Mouse (Mus musculus): ENCODE data around the gene Emilin1. TPM values are rescaled to one million over a fixed set of nuclear protein-coding genes. Genes with fewer than 3 reads are reported as not detected.

Gene Emilin1
- polyA plus RNA-seq (2015; fragmentation: Nextera tagmentation; extraction: Ambion mirVana) = 204 and 226 TPM in 2 replicates

GRCm38 (mm10) chr5:30913060-30913841 lies at the start of gene Emilin1:
Emilin1 (plus strand) TSS chr5:30913402.
- Histone ChIP-seq H3K9me3 (replicated peaks; ENCODE audit: low read length) (no peaks in the 10 kb centered on the region), H3K4me2 (ENCODE audit: low read length) (peak within 1 kb of the TSS; percentile 68), H3K27me3 (ENCODE audit: insufficient read depth, low read length) (no peaks in the 10 kb centered on the region), H3K4me3 (replicated peaks; ENCODE audit: low read depth, low read length) (peak within 1 kb of the TSS; percentile 53), H3K9ac (ENCODE audit: low read depth, low read length) (peak within 1 kb of the TSS; percentile 68), H3K4me1 (replicated peaks; ENCODE audit: insufficient read depth, low read length) (peaks cover 34% of the 10 kb centered on the region), H3K27ac (peak within 1 kb of the TSS; percentile 93), H3K36me3 (ENCODE audit: insufficient read depth, low read length) (peaks cover 13% of the 10 kb centered on the region; the same call in 1 of the 2 replicates)
- WGBS = 15% methylated on average over 13 of the region's 13 CpGs
- ATAC-seq (replicated peaks; ENCODE audit: low FRiP score, low read depth) (peak; percentile 76), DNase-seq (ENCODE audit: low spot score) (peak; percentile 96)
- peak; percentile 27; the same call in 1 of the 2 replicates for TF ChIP-seq CTCF (IDR thresholded peaks at IDR 0.05; ENCODE audit: low read depth)

- no peaks in the 10 kb centered on the region for H3K36me3 ChIP-seq (ENCODE audit: insufficient read depth, low read length)
- WGBS = 65% methylated on average over 4 of the region's 4 CpGs
- no peak overlapping the region for H3K4me3 ChIP-seq (replicated peaks; ENCODE audit: low read depth, low read length)
- H3K4me1 ChIP-seq (replicated peaks; ENCODE audit: insufficient read depth, low read length) = no peaks in the 10 kb centered on the region
- H3K4me2 ChIP-seq (ENCODE audit: low read length) = no peak overlapping the region
- no peaks in the 10 kb centered on the region for H3K9me3 ChIP-seq (replicated peaks; ENCODE audit: low read length)
- H3K27me3 ChIP-seq (ENCODE audit: insufficient read depth, low read length) = no peaks in the 10 kb centered on the region
- no peak overlapping the region for H3K27ac ChIP-seq
- DNase-seq (ENCODE audit: low spot score) (peak; percentile 61), ATAC-seq (replicated peaks; ENCODE audit: low FRiP score, low read depth) (peak; percentile 50; the same call in 1 of the 2 replicates)
- H3K9ac ChIP-seq (ENCODE audit: low read depth, low read length) = no peak overlapping the region
- peak; percentile 50; the same call in 1 of the 2 replicates for TF ChIP-seq CTCF (IDR thresholded peaks at IDR 0.05; ENCODE audit: low read depth)
These were observed 49.4 kb upstream of the Emilin1 start for GRCm38 (mm10) chr5:30863852-30864251.

- H3K36me3 ChIP-seq (ENCODE audit: insufficient read depth, low read length) = no peaks in the 10 kb centered on the region
- H3K9me3 ChIP-seq (replicated peaks; ENCODE audit: low read length) = no peaks in the 10 kb centered on the region
- no peak for DNase-seq (ENCODE audit: low spot score)
- no peaks in the 10 kb centered on the region for H3K4me1 ChIP-seq (replicated peaks; ENCODE audit: insufficient read depth, low read length)
- no peak for TF ChIP-seq CTCF (IDR thresholded peaks at IDR 0.05; ENCODE audit: low read depth)
- no peak overlapping the region for H3K9ac ChIP-seq (ENCODE audit: low read depth, low read length)
- ATAC-seq (replicated peaks; ENCODE audit: low FRiP score, low read depth) = peak; percentile 9; the same call in 1 of the 2 replicates
- no peak overlapping the region for H3K4me2 ChIP-seq (ENCODE audit: low read length)
- H3K4me3 ChIP-seq (replicated peaks; ENCODE audit: low read depth, low read length) = no peak overlapping the region
- no peaks in the 10 kb centered on the region for H3K27me3 ChIP-seq (ENCODE audit: insufficient read depth, low read length)
- no peak overlapping the region for H3K27ac ChIP-seq
- 52% methylated on average over 15 of the region's 15 CpGs for WGBS
These were observed 48.9 kb upstream of the Emilin1 start for GRCm38 (mm10) chr5:30864322-30864721.

DNA sequence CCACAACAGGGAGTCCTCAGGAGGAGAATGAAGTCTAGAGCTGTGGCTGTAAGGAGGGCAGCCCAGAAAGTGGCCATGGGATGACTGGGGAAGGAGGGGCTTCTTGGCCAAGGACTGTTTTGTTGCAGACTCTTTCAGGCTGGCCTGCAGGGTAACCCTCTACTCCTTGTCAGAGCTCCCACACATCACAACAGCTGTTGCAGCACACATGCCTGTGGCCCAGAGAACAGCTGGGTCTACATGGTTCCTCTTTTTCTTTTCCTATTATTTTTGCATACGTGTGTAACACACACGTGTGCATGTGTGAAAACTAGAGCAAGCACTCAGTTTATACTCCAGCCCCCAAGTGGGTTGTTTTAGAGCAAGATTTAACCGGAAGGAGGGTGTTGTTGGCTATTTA lies 46.3 kb upstream of the Emilin1 start:
- H3K4me3 ChIP-seq (replicated peaks; ENCODE audit: low read depth, low read length) = no peak overlapping the region
- ATAC-seq (replicated peaks; ENCODE audit: low FRiP score, low read depth) (no peak), DNase-seq (ENCODE audit: low spot score) (no peak)
- WGBS = 82% methylated on average over 3 of the region's 3 CpGs
- H3K27me3 ChIP-seq (ENCODE audit: insufficient read depth, low read length) = no peaks in the 10 kb centered on the region
- no peaks in the 10 kb centered on the region for H3K9me3 ChIP-seq (replicated peaks; ENCODE audit: low read length)
- H3K36me3 ChIP-seq (ENCODE audit: insufficient read depth, low read length) = peaks cover 6% of the 10 kb centered on the region; the same call in 1 of the 2 replicates
- no peak overlapping the region for H3K27ac ChIP-seq
- H3K4me1 ChIP-seq (replicated peaks; ENCODE audit: insufficient read depth, low read length) = peaks cover 6% of the 10 kb centered on the region
- H3K9ac ChIP-seq (ENCODE audit: low read depth, low read length) = no peak overlapping the region
- no peak overlapping the region for H3K4me2 ChIP-seq (ENCODE audit: low read length)
- no peak for TF ChIP-seq CTCF (IDR thresholded peaks at IDR 0.05; ENCODE audit: low read depth)

DNA sequence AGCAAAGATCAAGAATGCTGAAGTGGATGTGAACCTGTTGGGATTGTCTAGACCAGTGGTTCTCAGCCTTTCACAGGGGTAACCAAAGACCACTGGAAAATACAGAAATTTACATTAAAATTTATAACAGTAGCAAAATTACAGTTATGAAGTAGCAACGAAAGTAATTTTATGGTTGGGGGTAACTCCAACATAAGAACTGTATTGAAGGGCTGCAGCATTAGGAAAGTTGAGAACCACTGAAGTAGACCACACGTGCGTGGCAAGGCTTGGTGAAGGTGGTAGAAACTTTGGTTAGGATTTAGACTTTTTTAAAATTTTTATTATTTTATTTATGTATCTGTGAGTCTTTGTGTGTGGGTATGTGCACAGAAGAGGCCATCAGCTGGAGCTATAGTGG lies 45.5 kb upstream of the Emilin1 start, which contains the start of gene Tmem214:
TSS of gene Tmem214 (plus strand) at position 301 of the 400 bp plus-strand sequence.
- Histone ChIP-seq H3K9ac (ENCODE audit: low read depth, low read length) (no peak within 1 kb of the TSS), H3K9me3 (replicated peaks; ENCODE audit: low read length) (no peaks in the 10 kb centered on the region), H3K36me3 (ENCODE audit: insufficient read depth, low read length) (peaks cover 14% of the 10 kb centered on the region), H3K27me3 (ENCODE audit: insufficient read depth, low read length) (no peaks in the 10 kb centered on the region), H3K27ac (no peak within 1 kb of the TSS), H3K4me1 (replicated peaks; ENCODE audit: insufficient read depth, low read length) (peaks cover 6% of the 10 kb centered on the region), H3K4me2 (ENCODE audit: low read length) (peak within 1 kb of the TSS; percentile 64; the same call in 1 of the 2 replicates), H3K4me3 (replicated peaks; ENCODE audit: low read depth, low read length) (no peak within 1 kb of the TSS; the same call in 1 of the 2 replicates)
- WGBS = 98% methylated on average over 3 of the region's 3 CpGs
- ATAC-seq (replicated peaks; ENCODE audit: low FRiP score, low read depth) (no peak), DNase-seq (ENCODE audit: low spot score) (no peak)
- TF ChIP-seq CTCF (IDR thresholded peaks at IDR 0.05; ENCODE audit: low read depth) = no peak

DNA sequence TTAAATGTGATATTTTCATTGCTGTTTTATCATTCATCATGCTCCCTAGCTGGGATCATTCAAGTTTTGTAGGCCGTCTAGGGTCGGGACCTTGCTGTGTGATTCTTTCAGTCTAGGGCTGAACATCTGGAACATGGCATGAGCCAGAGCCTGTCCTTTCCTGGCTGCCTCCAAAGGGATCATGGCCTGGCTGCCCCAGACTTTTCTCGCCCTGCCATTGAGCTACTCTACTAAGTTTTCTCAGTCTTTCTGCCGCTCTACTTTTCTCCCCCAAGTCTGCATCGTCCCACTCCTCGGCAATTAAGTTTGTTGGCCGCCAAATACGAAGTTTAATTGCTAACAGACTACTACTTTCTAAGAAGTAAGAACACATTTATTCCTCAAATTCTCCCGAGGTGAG lies 44.2 kb upstream of the Emilin1 start:
- ATAC-seq (replicated peaks; ENCODE audit: low FRiP score, low read depth) = no peak
- Histone ChIP-seq H3K9ac (ENCODE audit: low read depth, low read length) (peak overlapping the region; percentile 92; the same call in 1 of the 2 replicates), H3K36me3 (ENCODE audit: insufficient read depth, low read length) (peaks cover 26% of the 10 kb centered on the region), H3K9me3 (replicated peaks; ENCODE audit: low read length) (no peaks in the 10 kb centered on the region), H3K27me3 (ENCODE audit: insufficient read depth, low read length) (no peaks in the 10 kb centered on the region), H3K4me3 (replicated peaks; ENCODE audit: low read depth, low read length) (peak overlapping the region; percentile 98), H3K4me1 (replicated peaks; ENCODE audit: insufficient read depth, low read length) (peaks cover 6% of the 10 kb centered on the region), H3K27ac (peak overlapping the region; percentile 68; the same call in 1 of the 2 replicates), H3K4me2 (ENCODE audit: low read length) (peak overlapping the region; percentile 64)
- TF ChIP-seq CTCF (IDR thresholded peaks at IDR 0.05; ENCODE audit: low read depth) = no peak
- 9% methylated on average over 9 of the region's 9 CpGs for WGBS
- peak; percentile 41 for DNase-seq (ENCODE audit: low spot score)
